Mouse (Mus musculus) MEL (cell line): ENCODE results near the gene Unc13b. TPM values are rescaled to one million over a fixed set of nuclear protein-coding genes. Genes with fewer than 3 reads are reported as not detected.

Source experiments
- DNase-seq: peaks from one replicate; pipeline ENCODE4 v3.0.0; 2011; ENCODE audit warnings: low read depth, low spot score
- H3K27ac ChIP-seq: 2 replicates; pipeline ENCODE4 v1.5.1; 2012; ENCODE audit warnings: low read depth, mild to moderate bottlenecking, control low read depth, low read length, moderate library complexity; ENCODE audit not compliant: control insufficient read depth
- H3K27me3 ChIP-seq, 2 experiments: fragments of 150-350 bp in 1 of 2; sonication (generic) in 1 of 2; 2 replicates each; pipeline ENCODE4 v1.6.1; 2012; ENCODE audit warnings: low read length in 2 of 2, mild to moderate bottlenecking in 2 of 2, improper control_type of control experiment in 1 of 2, moderate library complexity in 1 of 2; ENCODE audit not compliant: insufficient read depth in 2 of 2, control insufficient read depth in 1 of 2
- H3K36me3 ChIP-seq, 2 experiments: 2 replicates each; pipeline ENCODE4 v1.6.1; 2012 to 2014; ENCODE audit warnings: low read length in 2 of 2, improper control_type of control experiment in 1 of 2, inconsistent platforms in 1 of 2, mild to moderate bottlenecking in 1 of 2; ENCODE audit not compliant: insufficient read depth in 2 of 2, control insufficient read depth in 1 of 2
- H3K4me1 ChIP-seq, 2 experiments: fragments of 150-350 bp in 1 of 2; sonication (generic) in 1 of 2; 2 replicates each; pipeline ENCODE4 v1.6.1; 2012; ENCODE audit warnings: low read length in 2 of 2, improper control_type of control experiment in 1 of 2, mild to moderate bottlenecking in 1 of 2; ENCODE audit not compliant: insufficient read depth in 2 of 2, control insufficient read depth in 1 of 2
- H3K4me3 ChIP-seq, 2 experiments: fragments of 150-350 bp in 1 of 2; sonication (generic) in 1 of 2; 2 replicates each; pipeline ENCODE4 v1.5.1; 2012; ENCODE audit warnings: low read depth in 2 of 2, low read length in 2 of 2, mild to moderate bottlenecking in 2 of 2, moderate library complexity in 2 of 2, control low read depth in 1 of 2, improper control_type of control experiment in 1 of 2; ENCODE audit not compliant: control insufficient read depth in 1 of 2, insufficient read depth in 1 of 2
- H3K79me2 ChIP-seq: 2 replicates; pipeline ENCODE4 v1.6.1; 2012; ENCODE audit warnings: mild to moderate bottlenecking, low read length, moderate library complexity; ENCODE audit not compliant: control insufficient read depth, poor library complexity, insufficient read depth
- H3K9ac ChIP-seq: 2 replicates; pipeline ENCODE4 v1.6.1; 2012; ENCODE audit warnings: low read depth, mild to moderate bottlenecking, control low read depth, low read length, moderate library complexity; ENCODE audit not compliant: control insufficient read depth, poor library complexity, severe bottlenecking
- H3K9me3 ChIP-seq: fragments of 150-350 bp; sonication (generic); replicated peaks from 2 replicates; pipeline ENCODE4 v1.6.1; 2012; ENCODE audit warnings: mild to moderate bottlenecking, low read length, improper control_type of control experiment, moderate library complexity; ENCODE audit not compliant: insufficient read depth
- CTCF ChIP-seq, 3 experiments: IDR thresholded peaks in 2 of 3; conservative IDR thresholded peaks in 1 of 3; 2 replicates each; pipeline ENCODE4 v1.5.1; 2011 to 2012; ENCODE audit warnings: low read length in 3 of 3, low read depth in 2 of 3, mild to moderate bottlenecking in 2 of 3, improper control_type of control experiment in 1 of 3, inconsistent platforms in 1 of 3, mixed read lengths in 1 of 3, moderate library complexity in 1 of 3; ENCODE audit not compliant: control insufficient read depth in 1 of 3, insufficient read depth in 1 of 3, poor library complexity in 1 of 3, severe bottlenecking in 1 of 3
- HCFC1 ChIP-seq: IDR thresholded peaks from 2 replicates; pipeline ENCODE4 v1.6.1; 2012; ENCODE audit warnings: low read depth, mild to moderate bottlenecking, inconsistent platforms, low read length, improper control_type of control experiment, moderate library complexity
- MAX ChIP-seq: IDR thresholded peaks from 2 replicates; pipeline ENCODE4 v1.6.1; 2011; ENCODE audit warnings: low read length, improper control_type of control experiment
- MEF2A ChIP-seq: IDR thresholded peaks from 2 replicates; pipeline ENCODE4 v1.6.1; 2014; ENCODE audit warnings: low read depth, mild to moderate bottlenecking, inconsistent platforms, low read length, improper control_type of control experiment; ENCODE audit not compliant: poor library complexity, insufficient replicate concordance, severe bottlenecking; ENCODE audit errors: extremely low read depth
- MYC ChIP-seq: IDR thresholded peaks from 2 replicates; pipeline ENCODE4 v1.6.1; 2011; ENCODE audit warnings: low read depth, mild to moderate bottlenecking, low read length, improper control_type of control experiment, moderate library complexity
- POLR2AphosphoS5 ChIP-seq: IDR thresholded peaks from 2 replicates; pipeline ENCODE4 v1.6.1; 2012; ENCODE audit warnings: low read depth, borderline replicate concordance, mild to moderate bottlenecking, inconsistent platforms, low read length, moderate library complexity, mixed read lengths
- RCOR1 ChIP-seq: IDR thresholded peaks from 2 replicates; pipeline ENCODE4 v1.6.1; 2012; ENCODE audit warnings: low read depth, mild to moderate bottlenecking, inconsistent platforms, low read length, improper control_type of control experiment
- TAL1 ChIP-seq: IDR thresholded peaks from 2 replicates; pipeline ENCODE4 v1.6.1; 2012; ENCODE audit warnings: mild to moderate bottlenecking, inconsistent platforms, low read length, moderate library complexity, mixed read lengths
- USF1 ChIP-seq: IDR thresholded peaks from 2 replicates; pipeline ENCODE4 v1.6.1; 2014; ENCODE audit warnings: low read depth, mild to moderate bottlenecking, inconsistent platforms, low read length, improper control_type of control experiment, moderate library complexity
- USF2 ChIP-seq, 2 experiments: IDR thresholded peaks; 2 replicates each; pipeline ENCODE4 v1.6.1; 2011 to 2012; ENCODE audit warnings: improper control_type of control experiment in 2 of 2, low read length in 2 of 2, borderline replicate concordance in 1 of 2, inconsistent platforms in 1 of 2, low read depth in 1 of 2, mild to moderate bottlenecking in 1 of 2; ENCODE audit not compliant: insufficient read depth in 1 of 2
- polyA plus RNA-seq, 2 experiments: library from polyadenylated mRNA; stranded (reverse) in 1 of 2; unstranded in 1 of 2; fragments of >175 nt in 1 of 2; fragments of >200 nt in 1 of 2; gene quantifications; 2 replicates each; pipeline versions ENCODE4 v1.2.1 to v1.2.4; 2012; ENCODE audit warnings: low replicate concordance in 2 of 2, low read depth in 1 of 2; ENCODE audit not compliant: insufficient read length in 2 of 2, insufficient read depth in 1 of 2, missing spikeins in 1 of 2
- total RNA-seq: library from RNA; depleted of rRNA; stranded (reverse); fragments of 300-350 nt; gene quantifications from 2 replicates; pipeline ENCODE4 v1.2.3, GENCODE M21; 2012

Unc13b gene
- total and polyA plus RNA-seq, 3 experiments, result 5.4 to 9.6 TPM; not detected in 1

GRCm38 (mm10) chr4:43019641-43020465 lies 38.9 kb upstream of the Unc13b start:
- Histone ChIP-seq H3K4me3 (no peak overlapping the region), H3K4me1 (peaks cover 0 to 6% of the 10 kb centered on the region in 2 experiments; a peak in 2 of 4 replicates), H3K79me2 (peaks cover 6% of the 10 kb centered on the region), H3K27me3 (no peaks in the 10 kb centered on the region), H3K27ac (no peak overlapping the region), H3K9ac (no peak overlapping the region), H3K9me3 (no peaks in the 10 kb centered on the region), H3K36me3 (peaks cover under 1 to 2% of the 10 kb centered on the region in 2 experiments; a peak in 3 of 4 replicates)
- no peak for DNase-seq
- TF ChIP-seq HCFC1 (no peak), MYC (no peak), USF1 (0 out of 2 replicates have a peak, but pooled peaks have one; percentile 6), TAL1 (peak; percentile 36), RCOR1 (peak; percentile 11; the same call in 1 of the 2 replicates), MEF2A (no peak)

GRCm38 (mm10) chr4:43020876-43021275 lies 37.9 kb upstream of the Unc13b start:
- no peaks in the 10 kb centered on the region for H3K27me3 ChIP-seq
- TF ChIP-seq CTCF (IDR thresholded peaks at IDR 0.05 in 2 of 3, conservative IDR thresholded peaks at IDR 0.05 in 1 of 3; ENCODE audit: control insufficient read depth in 1 of 3, insufficient read depth in 1 of 3, low read depth in 2 of 3, low read length in 3 of 3, poor library complexity in 1 of 3, severe bottlenecking in 1 of 3) (peak in 2 of 3 experiments; percentile 5 to 12; a peak in 1 of 6 replicates), USF2 (IDR thresholded peaks at IDR 0.05; ENCODE audit: borderline replicate concordance in 1 of 2, insufficient read depth in 1 of 2, low read depth in 1 of 2, low read length in 2 of 2) (no peak)
- DNase-seq, result no peak
- peaks cover 2% of the 10 kb centered on the region in 2 experiments; a peak in 3 of 4 replicates for H3K36me3 ChIP-seq
- H3K4me1 ChIP-seq, result peaks cover 0 to 9% of the 10 kb centered on the region in 2 experiments; a peak in 2 of 4 replicates
- no peak overlapping the region for H3K4me3 ChIP-seq
- H3K9me3 ChIP-seq, result no peaks in the 10 kb centered on the region
- no peak overlapping the region for H3K9ac ChIP-seq
- peaks cover 9% of the 10 kb centered on the region for H3K79me2 ChIP-seq
- H3K27ac ChIP-seq, result no peak overlapping the region

GRCm38 (mm10) chr4:43021341-43021740 lies 37.4 kb upstream of the Unc13b start:
- Histone ChIP-seq H3K4me3 (no peak overlapping the region), H3K36me3 (peaks cover 2% of the 10 kb centered on the region in 2 experiments; a peak in 3 of 4 replicates), H3K79me2 (peaks cover 9% of the 10 kb centered on the region), H3K4me1 (peaks cover 0 to 9% of the 10 kb centered on the region in 2 experiments; a peak in 2 of 4 replicates), H3K27ac (no peak overlapping the region), H3K9me3 (no peaks in the 10 kb centered on the region)
- no peak for DNase-seq
- no peak for TF ChIP-seq POLR2AphosphoS5
- peak in 2 of 3 experiments; percentile 16 to 34; a peak in 3 of 6 replicates for TF ChIP-seq CTCF (IDR thresholded peaks at IDR 0.05 in 2 of 3, conservative IDR thresholded peaks at IDR 0.05 in 1 of 3; ENCODE audit: control insufficient read depth in 1 of 3, insufficient read depth in 1 of 3, low read depth in 2 of 3, low read length in 3 of 3, poor library complexity in 1 of 3, severe bottlenecking in 1 of 3)
- TF ChIP-seq MAX, result no peak
- TF ChIP-seq, all 39 proteins: peak for 1
- no peaks in the 10 kb centered on the region for H3K27me3 ChIP-seq
- H3K9ac ChIP-seq, result no peak overlapping the region
